Mouse (Mus musculus) lung, postnatal 25 days (tissue): ENCODE results near the gene Sptssa.
A peak's percentile ranks its signal among the peaks of the same experiment; 100 is the strongest.
"Not testable (repeated sequence)": the region's sequence is repeated elsewhere in the genome, so short reads cannot be mapped to it uniquely, and the experiment has no call there.

Experiments
- DNase-seq: peaks from one replicate; pipeline ENCODE4 v3.0.0; 2022; ENCODE audit warnings: low spot score

Sptssa gene

GRCm38 (mm10) chr12:54656396-54657171, at the start of gene Sptssa:
Gene Sptssa (minus strand): TSS chr12:54656573.
- DNase-seq: peak; percentile 97

- no peak for DNase-seq
Measured at GRCm38 (mm10) chr12:54699394-54699793, 43.0 kb upstream of the Sptssa start.

- DNase-seq: no peak
Measured at GRCm38 (mm10) chr12:54697791-54698250, 41.4 kb upstream of the Sptssa start.

- peak; percentile 23 for DNase-seq
Measured at GRCm38 (mm10) chr12:54697003-54697597, 40.7 kb upstream of the Sptssa start.

GRCm38 (mm10) chr12:54696242-54697002, 40.0 kb upstream of the Sptssa start:
- peak; percentile 96 for DNase-seq

GRCm38 (mm10) chr12:54695511-54696241, 39.3 kb upstream of the Sptssa start, which contains the start of gene Eapp:
Gene Eapp (minus strand): TSS chr12:54695897.
- peak; percentile 98 for DNase-seq

- DNase-seq: no peak
Measured at GRCm38 (mm10) chr12:54694847-54695510, 38.6 kb upstream of the Sptssa start.

- DNase-seq: no peak
Measured at GRCm38 (mm10) chr12:54689082-54689481, 32.7 kb upstream of the Sptssa start.

GRCm38 (mm10) chr12:54683182-54683581, 26.8 kb upstream of the Sptssa start:
- DNase-seq: no peak

- no peak for DNase-seq
Measured at GRCm38 (mm10) chr12:54676709-54677108, 20.3 kb upstream of the Sptssa start.

- DNase-seq: no peak
Measured at GRCm38 (mm10) chr12:54675396-54675795, 19.0 kb upstream of the Sptssa start.

GRCm38 (mm10) chr12:54671262-54671661, 14.9 kb upstream of the Sptssa start:
- no peak for DNase-seq

GRCm38 (mm10) chr12:54668141-54668540, 11.8 kb upstream of the Sptssa start:
- DNase-seq: no peak

- DNase-seq: no peak
Measured at GRCm38 (mm10) chr12:54665526-54665925, 9.2 kb upstream of the Sptssa start.

GRCm38 (mm10) chr12:54661470-54661869, 5.1 kb upstream of the Sptssa start:
- DNase-seq: not testable (repeated sequence)

GRCm38 (mm10) chr12:54659901-54660300, 3.5 kb upstream of the Sptssa start:
- DNase-seq: no peak

GRCm38 (mm10) chr12:54658425-54659092, 2.2 kb upstream of the Sptssa start:
- DNase-seq: peak; percentile 8

GRCm38 (mm10) chr12:54657951-54658350, 1.6 kb upstream of the Sptssa start:
- DNase-seq: no peak

- no peak for DNase-seq
Measured at GRCm38 (mm10) chr12:54657226-54657625, 853 bp upstream of the Sptssa start.

GRCm38 (mm10) chr12:54656039-54656395, 356 bp downstream of the Sptssa start:
- no peak for DNase-seq
